Mouse (Mus musculus) regulatory T cell (primary cell): Measurements from ENCODE around the gene Tulp4.
"Not testable (repeated sequence)": the region's sequence is repeated elsewhere in the genome, so short reads cannot be mapped to it uniquely, and the experiment has no call there.

ENCODE experiments used
- in situ Hi-C: fragments of 300-600 bp; cut with MboI, MseI; formaldehyde crosslinking; loops from one replicate; pipeline ENCODE4 v1.15.1; 2025; ENCODE audit warnings: high pct_unique_total_duplicates

The Tulp4 gene

DNA sequence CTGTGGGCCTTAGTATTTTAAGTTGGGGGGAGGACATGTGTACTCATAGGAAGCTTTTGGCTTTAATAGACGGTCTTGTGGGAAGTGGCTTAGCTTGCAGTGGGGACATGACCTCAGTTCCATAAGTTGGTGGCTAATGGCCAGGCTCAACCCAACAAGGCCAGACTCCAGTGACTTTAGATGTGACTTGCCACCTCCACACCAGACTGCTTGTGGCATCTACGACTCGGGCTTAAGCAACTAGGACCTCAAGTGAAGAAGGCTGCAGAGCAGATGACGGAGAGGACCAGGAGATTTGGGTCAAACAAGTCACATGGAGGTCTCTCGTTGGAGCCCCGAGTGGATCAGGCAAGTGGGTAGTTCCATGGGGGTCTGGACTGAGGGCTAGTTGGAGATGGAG lies 168.5 kb downstream of the Tulp4 start:
- in situ Hi-C loops: loop anchor here (10.0 kb wide), 1 partner anchor 200 kb away; no protein-coding TSS in a partner anchor

DNA sequence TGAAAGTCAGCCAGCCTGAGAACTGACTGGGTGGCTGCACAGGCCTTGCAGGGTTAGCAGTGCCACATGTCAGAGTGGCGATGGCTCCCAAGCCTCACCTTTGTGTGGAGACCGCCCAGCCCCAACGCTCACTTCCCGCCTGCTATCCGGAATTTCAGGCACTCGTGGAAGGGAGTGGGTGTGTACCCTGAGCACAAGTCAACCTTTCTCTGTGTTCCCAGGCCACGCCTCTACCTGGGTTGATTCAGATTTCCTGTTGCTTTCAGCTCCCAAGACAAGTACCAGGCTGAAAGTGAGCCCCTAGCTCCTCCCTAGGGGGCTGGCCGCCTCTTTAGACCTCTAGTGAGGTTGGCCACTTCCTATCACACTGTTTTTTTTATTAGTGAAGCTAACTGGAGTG lies 173.0 kb downstream of the Tulp4 start:
- in situ Hi-C loops: loop anchor here (10.0 kb wide), 1 partner anchor 196 kb away; no protein-coding TSS in a partner anchor

DNA sequence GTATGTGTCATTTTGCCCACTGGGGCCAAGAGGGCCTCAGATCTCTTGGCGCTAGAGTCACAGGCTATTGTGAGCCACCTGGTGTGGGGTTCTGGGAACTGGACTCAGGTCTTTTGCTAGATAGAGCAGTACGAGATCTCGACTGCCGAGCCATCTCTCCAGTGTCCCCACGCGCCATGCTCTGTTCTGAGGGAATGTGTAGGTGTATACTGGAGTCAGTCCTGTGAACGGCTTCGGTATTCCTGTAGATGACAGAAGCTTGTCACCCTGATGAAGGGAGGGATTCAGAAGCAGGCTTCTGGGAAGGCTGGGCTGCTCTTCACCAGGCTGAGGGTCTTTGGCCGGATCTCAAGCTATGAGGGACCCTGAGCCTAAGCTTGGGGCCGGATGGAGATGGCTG lies 173.5 kb downstream of the Tulp4 start:
- in situ Hi-C loops: loop anchor here (10.0 kb wide), 1 partner anchor 195 kb away; no protein-coding TSS in a partner anchor

- in situ Hi-C loops: not testable (repeated sequence)
Measured at GRCm38 (mm10) chr17:6280513-6280912, 174.3 kb downstream of the Tulp4 start.

DNA sequence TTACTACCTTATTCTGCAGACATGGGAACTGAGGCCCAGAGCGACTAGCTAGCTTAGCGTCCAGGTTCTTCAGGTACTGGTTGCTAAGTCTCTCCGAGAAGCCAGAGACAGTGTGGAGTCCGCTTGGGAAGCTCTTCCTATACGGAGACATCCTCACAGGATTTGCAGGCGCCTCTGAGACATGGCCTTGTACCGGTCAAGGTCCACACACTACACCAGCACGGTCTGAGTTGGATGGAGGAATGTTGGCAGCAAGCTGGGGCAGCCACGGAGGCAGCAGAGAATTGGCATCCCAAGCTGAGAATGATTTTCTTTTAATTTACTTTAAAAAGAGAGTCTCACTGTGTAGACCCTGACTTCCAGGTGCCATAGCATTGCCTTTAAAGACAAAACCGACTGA lies 176.9 kb downstream of the Tulp4 start:
- in situ Hi-C loops: not testable (repeated sequence)

- in situ Hi-C loops: not testable (repeated sequence)
Measured at GRCm38 (mm10) chr17:6286169-6286568, 179.9 kb downstream of the Tulp4 start.

DNA sequence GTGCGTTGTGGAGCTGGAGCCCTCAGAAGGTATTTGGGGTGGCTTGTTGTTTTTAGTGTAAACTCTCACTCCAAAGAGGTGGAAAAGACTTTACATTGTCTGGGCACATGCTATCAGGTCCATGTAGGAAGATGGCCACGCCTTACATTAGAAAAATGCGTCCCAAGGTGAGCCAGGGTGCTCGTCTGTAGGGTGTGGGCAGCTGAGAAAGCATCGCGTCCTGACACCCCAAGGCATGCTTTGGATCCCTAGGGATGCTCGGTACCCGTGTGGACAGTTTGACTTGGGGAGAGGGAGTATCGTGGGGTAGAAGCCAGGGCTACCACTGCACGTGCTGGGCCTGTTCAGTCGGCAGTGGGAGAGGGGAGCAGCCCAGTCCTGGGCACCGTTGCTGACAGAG lies 182.8 kb downstream of the Tulp4 start:
- in situ Hi-C loops: not testable (repeated sequence)

- in situ Hi-C loops: loop anchor here (5.0 kb wide), 1 partner anchor 158 kb away; no protein-coding TSS in a partner anchor
Measured at GRCm38 (mm10) chr17:6293882-6294281, 187.6 kb downstream of the Tulp4 start.

DNA sequence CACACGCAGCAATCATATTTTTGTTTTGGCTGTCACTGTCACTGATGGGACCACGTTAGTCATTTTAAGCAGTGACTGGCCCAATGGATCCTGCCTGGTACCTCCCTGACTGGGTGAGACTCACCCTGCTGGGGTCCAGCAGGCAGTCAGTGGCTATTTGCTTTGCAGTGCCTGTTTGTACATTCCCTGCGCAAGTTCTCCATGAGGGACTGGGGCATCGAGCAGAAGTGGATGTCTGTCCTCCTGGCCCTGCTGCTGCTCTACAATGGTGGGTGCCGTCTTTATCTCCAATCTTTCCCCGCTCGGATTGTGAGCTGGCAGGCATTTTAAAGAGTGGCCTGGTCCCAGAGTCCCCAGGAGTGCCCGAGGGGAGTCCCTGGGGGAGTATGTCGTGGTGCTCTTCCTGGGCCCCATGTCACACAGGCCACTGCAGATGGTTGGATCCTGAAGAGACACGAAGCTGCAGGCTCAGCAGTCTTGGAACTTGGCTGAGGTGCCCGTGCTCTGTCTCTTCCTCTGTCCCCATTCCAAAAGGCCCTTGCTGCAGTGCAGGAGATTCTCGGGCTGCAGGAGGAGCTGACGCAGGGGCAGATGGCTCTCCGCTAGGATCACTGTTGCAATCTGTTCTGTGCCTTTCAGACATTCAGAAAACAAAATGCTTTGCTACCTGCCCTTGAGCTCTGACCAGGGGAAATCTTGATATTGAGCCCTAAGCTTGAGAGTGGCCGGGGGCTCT lies 191.0 kb downstream of the Tulp4 start:
- in situ Hi-C loops: not testable (repeated sequence)

- in situ Hi-C loops: loop anchor here (5.0 kb wide), 1 partner anchor 317 kb away; no protein-coding TSS in a partner anchor
Measured at GRCm38 (mm10) chr17:6300190-6300863, 194.1 kb downstream of the Tulp4 start.
